Mouse (Mus musculus) frontal cortex, postnatal 36 days (tissue): ENCODE results near the gene Esf1.
"Not testable (repeated sequence)": the region's sequence is repeated elsewhere in the genome, so short reads cannot be mapped to it uniquely, and the experiment has no call there.

Source experiments
- DNase-seq, 2 experiments: peaks; one replicate each; pipeline ENCODE4 v3.0.0; 2022; ENCODE audit warnings: low spot score in 2 of 2

Gene Esf1

GRCm38 (mm10) chr2:140170127-140170802 is at the start of gene Esf1, which contains the start of gene Ndufaf5:
TSS of gene Esf1 (minus strand) at chr2:140170564.
TSS of gene Ndufaf5 (plus strand) at chr2:140170649.
- DNase-seq: peak; percentile 99

GRCm38 (mm10) chr2:140215965-140216364 is 45.6 kb upstream of the Esf1 start:
- DNase-seq: no peak

- no peak for DNase-seq
These were observed 45.1 kb upstream of the Esf1 start for GRCm38 (mm10) chr2:140215415-140215814.

- DNase-seq: no peak
These were observed 44.2 kb upstream of the Esf1 start for GRCm38 (mm10) chr2:140214519-140215027.

- no peak for DNase-seq
These were observed 33.4 kb upstream of the Esf1 start for GRCm38 (mm10) chr2:140203756-140204155.

GRCm38 (mm10) chr2:140202573-140202972 is 32.2 kb upstream of the Esf1 start:
- peak in 1 of 2 experiments; percentile 24 for DNase-seq

- DNase-seq: no peak
These were observed 30.3 kb upstream of the Esf1 start for GRCm38 (mm10) chr2:140200713-140201112.

- DNase-seq: not testable (repeated sequence)
These were observed 15.4 kb upstream of the Esf1 start for GRCm38 (mm10) chr2:140185685-140186210.

- DNase-seq: peak in 1 of 2 experiments; percentile 8
These were observed 614 bp upstream of the Esf1 start for GRCm38 (mm10) chr2:140170803-140171553.

GRCm38 (mm10) chr2:140169057-140169456 is 1.3 kb downstream of the Esf1 start:
- DNase-seq: no peak

- DNase-seq: no peak
These were observed 7.0 kb downstream of the Esf1 start for GRCm38 (mm10) chr2:140163351-140163854.

GRCm38 (mm10) chr2:140159186-140159730 is 11.1 kb downstream of the Esf1 start:
- DNase-seq: no peak

- DNase-seq: not testable (repeated sequence)
These were observed 18.6 kb downstream of the Esf1 start, which contains the start of gene Gm17374 for GRCm38 (mm10) chr2:140151743-140152142. TSS of gene Gm17374 (plus strand) at chr2:140152043.

- no peak for DNase-seq
These were observed 44.8 kb downstream of the Esf1 start for GRCm38 (mm10) chr2:140125516-140125915.

- peak; percentile 31 to 58 for DNase-seq
These were observed 56.5 kb downstream of the Esf1 start for GRCm38 (mm10) chr2:140113851-140114250.

GRCm38 (mm10) chr2:140108945-140109344 is 61.4 kb downstream of the Esf1 start:
- DNase-seq: no peak

GRCm38 (mm10) chr2:140107641-140108040 is 62.7 kb downstream of the Esf1 start:
- no peak for DNase-seq

GRCm38 (mm10) chr2:140104951-140105350 is 65.4 kb downstream of the Esf1 start:
- DNase-seq: peak in 1 of 2 experiments; percentile 29

GRCm38 (mm10) chr2:140100551-140101474 is 69.6 kb downstream of the Esf1 start:
- no peak for DNase-seq

GRCm38 (mm10) chr2:140099971-140100370 is 70.4 kb downstream of the Esf1 start:
- no peak for DNase-seq

GRCm38 (mm10) chr2:140097131-140097591 is 73.2 kb downstream of the Esf1 start:
- no peak for DNase-seq
